Mouse (Mus musculus) layer of hippocampus, adult 2 months (tissue): ENCODE results near the gene Kcnj12. TPM values are rescaled to one million over a fixed set of nuclear protein-coding genes. Genes with fewer than 3 reads are reported as not detected.

ENCODE experiments used
- DNase-seq, 2 experiments: peaks; one replicate each; pipeline ENCODE4 v3.0.0; 2022; ENCODE audit warnings: low spot score in 2 of 2
- H3K27ac ChIP-seq: fragments of 200-600 bp; 2 replicates; pipeline ENCODE4 v1.8.1; 2022
- H3K4me3 ChIP-seq: fragments of 200-600 bp; 2 replicates; pipeline ENCODE4 v1.8.1; 2022; ENCODE audit warnings: mild to moderate bottlenecking
- CTCF ChIP-seq: fragments of 200-600 bp; conservative IDR thresholded peaks from 2 replicates; pipeline ENCODE4 v1.8.1; 2022; ENCODE audit warnings: antibody characterized with exemption, mild to moderate bottlenecking, moderate library complexity
- total RNA-seq, 2 experiments: library from RNA; stranded (reverse); gene quantifications; 2 replicates each; pipeline ENCODE4 v1.2.3; 2021

Gene Kcnj12
- total RNA-seq, 2 experiments from 2014 or later = 5.2 to 7.4 TPM

- H3K4me3 ChIP-seq = no peak overlapping the region
- no peak for TF ChIP-seq CTCF
- no peak for DNase-seq
- no peak overlapping the region for H3K27ac ChIP-seq
Measured at GRCm38 (mm10) chr11:61111472-61111871, 89.1 kb downstream of the Kcnj12 start.

- H3K27ac ChIP-seq = no peak overlapping the region
- H3K4me3 ChIP-seq = no peak overlapping the region
- no peak for DNase-seq
- TF ChIP-seq CTCF = no peak
Measured at GRCm38 (mm10) chr11:61112323-61112995, 90.1 kb downstream of the Kcnj12 start.

- Histone ChIP-seq H3K4me3 (no peak overlapping the region), H3K27ac (no peak overlapping the region)
- no peak for TF ChIP-seq CTCF
- no peak for DNase-seq
Measured at GRCm38 (mm10) chr11:61116226-61116625, 93.9 kb downstream of the Kcnj12 start.

GRCm38 (mm10) chr11:61119996-61120583, 97.7 kb downstream of the Kcnj12 start:
- TF ChIP-seq CTCF = no peak
- Histone ChIP-seq H3K27ac (no peak overlapping the region), H3K4me3 (no peak overlapping the region)
- no peak for DNase-seq

Other genes with a start within 250 kb of the Kcnj12 start
- gene Top3a, start 245.2 kb upstream of the Kcnj12 start, total RNA-seq = 1 to 10 TPM; 6.6 to 8.5 TPM
- gene Smcr8, start 245.0 kb upstream of the Kcnj12 start, total RNA-seq = 10 to 100 TPM; 32.3 to 34.3 TPM
- 1 to 10 TPM; 8.6 to 9.6 TPM for gene Shmt1, start 210.8 kb upstream of the Kcnj12 start, total RNA-seq
- 10 to 100 TPM; 28.3 to 29.4 TPM for gene Dhrs7b, start 191.9 kb upstream of the Kcnj12 start, total RNA-seq
- 10 to 100 TPM; 26.8 to 29.1 TPM for gene Tmem11, start 143.3 kb upstream of the Kcnj12 start, total RNA-seq
- 10 to 100 TPM; 10.6 TPM for gene Natd1, start 107.8 kb upstream of the Kcnj12 start, total RNA-seq
- 10 to 100 TPM; 13.1 to 15.2 TPM for gene Map2k3, start 90.5 kb upstream of the Kcnj12 start, total RNA-seq
- gene Tnfrsf13b, start 104.2 kb downstream of the Kcnj12 start, total RNA-seq = 1 to 10 TPM in 1 of 2 experiments, under 1 TPM in 1; 0.98 to 1.5 TPM
- 100 to 1,000 TPM; 216 to 235 TPM for gene Usp22, start 152.5 kb downstream of the Kcnj12 start, total RNA-seq
- 1 to 10 TPM in 1 of 2 experiments, under 1 TPM in 1; 0.49 to 1.3 TPM for gene Aldh3a1, start 185.0 kb downstream of the Kcnj12 start, total RNA-seq
- gene Aldh3a2, start 244.9 kb downstream of the Kcnj12 start, total RNA-seq = 10 to 100 TPM; 58.1 to 58.9 TPM